ENCODE assay signal across 8 mouse cellular contexts in the genomic region with DNA sequence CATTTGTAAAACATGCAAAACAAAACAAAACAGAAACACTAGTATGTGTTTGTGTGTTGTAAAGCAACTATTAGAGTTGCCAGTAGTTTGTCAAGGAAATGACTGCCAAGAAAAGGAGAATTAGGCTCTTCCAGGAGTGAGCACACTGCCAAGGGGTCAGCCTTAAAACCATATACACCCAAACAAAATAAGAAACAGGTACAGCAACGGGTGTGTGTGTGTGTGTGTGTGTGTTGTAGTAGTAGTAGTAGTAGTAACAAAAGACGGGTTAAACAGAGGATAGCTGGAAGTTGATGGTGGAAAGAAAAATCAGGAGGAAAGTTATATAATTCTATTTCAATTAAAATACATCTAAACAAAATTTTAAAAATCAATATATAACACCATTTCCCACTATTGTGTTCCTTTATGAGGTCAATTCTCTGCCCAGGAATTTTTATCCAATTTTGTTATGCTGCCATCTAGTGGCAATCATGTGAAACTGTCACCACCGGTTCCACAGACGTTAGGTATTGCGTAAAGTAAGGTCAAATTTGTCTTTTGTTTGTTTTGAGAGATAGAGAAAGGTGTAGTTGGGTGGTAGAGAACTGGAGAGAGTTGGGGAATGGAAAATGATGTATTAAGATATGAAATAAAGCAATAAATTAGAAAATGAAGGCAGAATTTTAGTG.
DNase-seq lines count a peak whose midpoint lies in the region; ATAC-seq and TF ChIP-seq lines count a peak whose summit lies in the region.

No protein-coding gene starts in this region.

- H3K4me3 ChIP-seq in heart, postnatal 0 days (ENCODE audit: low read depth, low read length), result no peak overlapping the region
- H3K4me3 ChIP-seq in forebrain, embryonic 13.5 days, result no peak overlapping the region
- H3K4me3 ChIP-seq in midbrain, postnatal 0 days (ENCODE audit: low read depth, low read length), result no peak overlapping the region

- no peaks in the 10 kb centered on the region for H3K27me3 ChIP-seq in heart, postnatal 0 days (ENCODE audit: control insufficient read depth, insufficient read depth, low read length)
- H3K27me3 ChIP-seq in forebrain, embryonic 13.5 days, result no peaks in the 10 kb centered on the region
- no peaks in the 10 kb centered on the region for H3K27me3 ChIP-seq in midbrain, postnatal 0 days (ENCODE audit: insufficient read depth, low read length)

- no peak overlapping the region for H3K4me2 ChIP-seq in heart, postnatal 0 days (ENCODE audit: low read depth, low read length)
- no peak overlapping the region for H3K4me2 ChIP-seq in forebrain, embryonic 13.5 days
- no peak overlapping the region for H3K4me2 ChIP-seq in midbrain, postnatal 0 days (ENCODE audit: low read depth, low read length, poor library complexity, severe bottlenecking)

- DNase-seq in heart, postnatal 0 days (ENCODE audit: low spot score), result peak; percentile 12
- no peak for DNase-seq in heart, adult 11 months
- peak; percentile 12 to 13 for DNase-seq in right cerebral cortex, adult 2 months (ENCODE audit: low spot score in 2 of 2)
- no peak for DNase-seq in right cerebral cortex, postnatal 14 days
- peak; percentile 62 for DNase-seq in midbrain, postnatal 0 days (ENCODE audit: low spot score)
- DNase-seq in ovary, postnatal 10 days (ENCODE audit: low spot score), result no peak
- no peak for DNase-seq in layer of hippocampus, postnatal 36 days

- 37% methylated on average over 5 of the region's 5 CpGs for WGBS in heart, postnatal 0 days
- WGBS in forebrain, embryonic 13.5 days, result 44% methylated on average over 5 of the region's 5 CpGs
- WGBS in midbrain, postnatal 0 days, result 46% methylated on average over 5 of the region's 5 CpGs

- H3K9me3 ChIP-seq in heart, postnatal 0 days (replicated peaks; ENCODE audit: control insufficient read depth, low read length), result no peaks in the 10 kb centered on the region
- H3K9me3 ChIP-seq in forebrain, embryonic 13.5 days (replicated peaks), result no peaks in the 10 kb centered on the region
- H3K9me3 ChIP-seq in midbrain, postnatal 0 days (ENCODE audit: low read length), result no peaks in the 10 kb centered on the region

- no peak overlapping the region for H3K27ac ChIP-seq in heart, postnatal 0 days (ENCODE audit: low read depth)
- no peak overlapping the region for H3K27ac ChIP-seq in forebrain, embryonic 13.5 days
- H3K27ac ChIP-seq in midbrain, postnatal 0 days (ENCODE audit: low read depth, low read length), result no peak overlapping the region

- no peaks in the 10 kb centered on the region for H3K4me1 ChIP-seq in heart, postnatal 0 days (ENCODE audit: control insufficient read depth, insufficient read depth)
- no peaks in the 10 kb centered on the region for H3K4me1 ChIP-seq in forebrain, embryonic 13.5 days
- no peaks in the 10 kb centered on the region for H3K4me1 ChIP-seq in midbrain, postnatal 0 days (ENCODE audit: insufficient read depth, low read length)

- no peak for ATAC-seq in heart, postnatal 0 days (ENCODE audit: insufficient read depth, low read depth)
- peak; percentile 80 for ATAC-seq in forebrain, embryonic 13.5 days
- ATAC-seq in midbrain, postnatal 0 days (ENCODE audit: low FRiP score), result 0 out of 2 replicates have a peak, but pooled peaks have one; percentile 65

- H3K36me3 ChIP-seq in heart, postnatal 0 days (replicated peaks; ENCODE audit: control insufficient read depth, insufficient read depth, low read length), result no peaks in the 10 kb centered on the region
- no peaks in the 10 kb centered on the region for H3K36me3 ChIP-seq in forebrain, embryonic 13.5 days (ENCODE audit: poor library complexity, severe bottlenecking)
- no peaks in the 10 kb centered on the region for H3K36me3 ChIP-seq in midbrain, postnatal 0 days (ENCODE audit: insufficient read depth, low read length)

- no peak for TF ChIP-seq EP300 in heart, postnatal 0 days (IDR thresholded peaks at IDR 0.05; ENCODE audit: low read depth)

- TF ChIP-seq CTCF in heart, postnatal 0 days (IDR thresholded peaks at IDR 0.05; ENCODE audit: low read depth), result peak; percentile 74
- TF ChIP-seq CTCF in midbrain, postnatal 0 days (IDR thresholded peaks at IDR 0.05), result peak; percentile 88

- no peak overlapping the region for H3K9ac ChIP-seq in heart, postnatal 0 days (replicated peaks; ENCODE audit: low read depth, low read length)
- no peak overlapping the region for H3K9ac ChIP-seq in forebrain, embryonic 13.5 days
- H3K9ac ChIP-seq in midbrain, postnatal 0 days (replicated peaks; ENCODE audit: low read length, poor library complexity, severe bottlenecking), result no peak overlapping the region

Comparison
In these comparisons a context has a peak if more than half of its experiments do, and no peak if none do; other contexts are left out.
1. DNase-seq: peak in heart, postnatal 0 days (single experiment), right cerebral cortex, adult 2 months (2 of 2) and midbrain, postnatal 0 days (single experiment); none in heart, adult 11 months (single experiment), right cerebral cortex, postnatal 14 days (single experiment), ovary, postnatal 10 days (single experiment) and layer of hippocampus, postnatal 36 days (0 of 2).